ENCODE assay signal across 18 mouse cellular contexts in the genomic region with DNA sequence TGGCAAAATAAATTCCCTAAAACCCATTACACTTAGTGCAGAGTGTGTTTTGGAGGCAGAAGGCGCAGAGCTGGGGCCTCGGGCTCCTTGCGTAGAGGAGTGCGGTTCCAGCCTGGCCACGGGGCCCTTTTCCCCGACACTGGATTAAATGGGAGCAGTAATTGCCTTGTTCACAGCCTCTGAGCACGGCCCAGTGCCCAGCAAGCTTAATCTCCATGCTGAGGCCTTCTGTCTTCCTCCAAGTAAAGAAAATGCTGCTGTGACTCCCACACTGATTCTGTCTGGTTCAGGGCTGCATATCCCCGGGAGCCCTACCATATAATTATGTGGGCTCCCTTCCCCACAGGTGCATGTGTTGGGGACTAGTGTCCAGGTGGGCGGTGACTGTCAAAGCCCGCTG.
DNase-seq lines count a peak whose midpoint lies in the region; ATAC-seq and TF ChIP-seq lines count a peak whose summit lies in the region.
"Had no signal": no experiment of that assay in that cellular context is flagged by ENCODE, and none has a peak within 500 bp of the region (broad histone marks: within the 10 kb centered on the region; RNA-seq: fewer than 3 reads in every experiment).

No protein-coding gene starts in this region.

- peak; percentile 80; the same call in 1 of the 2 replicates for ATAC-seq in hindbrain, embryonic 16.5 days
- ATAC-seq in hindbrain, embryonic 11.5 days (ENCODE audit: low FRiP score) = no peak
- ATAC-seq: activated CD4-positive, CD25-positive, alpha-beta regulatory T cell, adult 4 months; intestine, postnatal 0 days had no signal

- 0 out of 2 replicates have a peak overlapping the region, but pooled peaks have one; percentile 17 for H3K9ac ChIP-seq in hindbrain, embryonic 16.5 days (ENCODE audit: low read depth, low read length)
- no peak overlapping the region for H3K9ac ChIP-seq in hindbrain, embryonic 11.5 days (ENCODE audit: low read depth, low read length)
- H3K9ac ChIP-seq: limb, embryonic 12.5 days; neural tube, embryonic 12.5 days had no signal

- no peak for TF ChIP-seq CTCF in gastrocnemius, adult 2 months (IDR thresholded peaks at IDR 0.05)

- intact Hi-C loops in gastrocnemius, adult 2 months (cut with DNase I) = no loop called here

- H3K27ac ChIP-seq in hindbrain, embryonic 16.5 days (ENCODE audit: low read depth, low read length) = no peak overlapping the region
- no peak overlapping the region for H3K27ac ChIP-seq in hindbrain, embryonic 11.5 days (ENCODE audit: low read depth, low read length)
- H3K27ac ChIP-seq in limb, embryonic 10.5 days = peak overlapping the region; percentile 37; the same call in 1 of the 2 replicates
- H3K27ac ChIP-seq in gastrocnemius, adult 2 months = no peak overlapping the region
- H3K27ac ChIP-seq: heart, adult 2 months; neural tube, embryonic 12.5 days; stomach, postnatal 0 days had no signal

- H3K9me3 ChIP-seq in hindbrain, embryonic 16.5 days (ENCODE audit: control insufficient read depth, low read length) = no peaks in the 10 kb centered on the region; the same call in 1 of the 2 replicates
- H3K9me3 ChIP-seq in hindbrain, embryonic 11.5 days (ENCODE audit: control insufficient read depth, low read length) = no peaks in the 10 kb centered on the region
- no peaks in the 10 kb centered on the region for H3K9me3 ChIP-seq in limb, embryonic 10.5 days (replicated peaks)
- H3K9me3 ChIP-seq: neural tube, embryonic 12.5 days had no signal

- 48% methylated on average over 10 of the region's 10 CpGs for WGBS in hindbrain, embryonic 16.5 days
- 79% methylated on average over 10 of the region's 10 CpGs for WGBS in hindbrain, embryonic 11.5 days
- 71% methylated on average over 10 of the region's 10 CpGs for WGBS in limb, embryonic 10.5 days

- no peaks in the 10 kb centered on the region for H3K36me3 ChIP-seq in hindbrain, embryonic 16.5 days (ENCODE audit: control insufficient read depth, insufficient read depth, low read length)
- no peaks in the 10 kb centered on the region for H3K36me3 ChIP-seq in hindbrain, embryonic 11.5 days (ENCODE audit: control insufficient read depth, insufficient read depth, low read length)
- no peaks in the 10 kb centered on the region for H3K36me3 ChIP-seq in limb, embryonic 10.5 days
- H3K36me3 ChIP-seq: limb, embryonic 12.5 days; neural tube, embryonic 12.5 days had no signal

- H3K4me1 ChIP-seq in hindbrain, embryonic 16.5 days (ENCODE audit: control insufficient read depth, insufficient read depth, low read depth, low read length) = peaks cover 7% of the 10 kb centered on the region
- H3K4me1 ChIP-seq in hindbrain, embryonic 11.5 days (replicated peaks; ENCODE audit: control insufficient read depth, insufficient read depth, low read length) = peaks cover 5% of the 10 kb centered on the region
- H3K4me1 ChIP-seq in limb, embryonic 10.5 days = peaks cover 52% of the 10 kb centered on the region
- H3K4me1 ChIP-seq: megakaryocyte, embryonic 14.5 days had no signal

- no peak overlapping the region for H3K4me2 ChIP-seq in hindbrain, embryonic 16.5 days (ENCODE audit: low read length)
- no peak overlapping the region for H3K4me2 ChIP-seq in hindbrain, embryonic 11.5 days (replicated peaks; ENCODE audit: low read depth, low read length)
- H3K4me2 ChIP-seq: neural tube, embryonic 12.5 days had no signal

- no peak overlapping the region for H3K4me3 ChIP-seq in hindbrain, embryonic 16.5 days (ENCODE audit: low read length)
- H3K4me3 ChIP-seq in hindbrain, embryonic 11.5 days (ENCODE audit: low read depth, low read length) = no peak overlapping the region
- no peak overlapping the region for H3K4me3 ChIP-seq in limb, embryonic 10.5 days
- H3K4me3 ChIP-seq in gastrocnemius, adult 2 months = no peak overlapping the region
- H3K4me3 ChIP-seq: heart, adult 2 months; limb, embryonic 12.5 days; megakaryocyte, embryonic 14.5 days; neural tube, embryonic 12.5 days had no signal

- no peaks in the 10 kb centered on the region for H3K27me3 ChIP-seq in hindbrain, embryonic 16.5 days (replicated peaks; ENCODE audit: control insufficient read depth, insufficient read depth, low read length)
- H3K27me3 ChIP-seq in hindbrain, embryonic 11.5 days (ENCODE audit: control insufficient read depth, insufficient read depth, low read length) = peaks cover 6% of the 10 kb centered on the region
- peaks cover 46% of the 10 kb centered on the region for H3K27me3 ChIP-seq in limb, embryonic 10.5 days (ENCODE audit: low read depth, poor library complexity, severe bottlenecking)

- DNase-seq in hindbrain, embryonic 11.5 days (ENCODE audit: low spot score) = no peak
- DNase-seq in right cerebral cortex, adult 2 months (ENCODE audit: low spot score in 2 of 2) = peak; percentile 11 to 25
- DNase-seq in right cerebral cortex, postnatal 14 days = no peak
- no peak for DNase-seq in limb, embryonic 10.5 days (ENCODE audit: low spot score)
- peak; percentile 10 for DNase-seq in telencephalon, adult 2 months (ENCODE audit: low read depth, low spot score)
- no peak for DNase-seq in spleen, adult 18-20 months
- DNase-seq in gastrocnemius, adult 2 months = no peak
- DNase-seq: cerebellum, adult 2 months; heart, adult 2 months; lung, adult 18-20 months; thymus, postnatal 4 days had no signal

Comparison
In these comparisons a context has a peak if more than half of its experiments do, and no peak if none do; other contexts are left out.
1. DNase-seq: peak in right cerebral cortex, adult 2 months (2 of 2) and telencephalon, adult 2 months (single experiment); none in hindbrain, embryonic 11.5 days (single experiment), right cerebral cortex, postnatal 14 days (single experiment), limb, embryonic 10.5 days (single experiment), spleen, adult 18-20 months (0 of 2) and gastrocnemius, adult 2 months (single experiment).